Mouse (Mus musculus) forebrain, embryonic 11.5 days (tissue): ENCODE results near the gene Olfr221. TPM values are rescaled to one million over a fixed set of nuclear protein-coding genes. Genes with fewer than 3 reads are reported as not detected.

Source experiments
- ATAC-seq: fragments of 200-750 bp; cut with Nextera tagmentation; replicated peaks from 2 replicates; pipeline ENCODE4 v1.8.0; 2017; ENCODE audit warnings: moderate TSS enrichment; ENCODE audit not compliant: low FRiP score
- DNase-seq: peaks from one replicate; pipeline ENCODE4 v3.0.0-alpha.2; 2017; ENCODE audit warnings: low spot score
- H3K27ac ChIP-seq: fragments of 300-500 bp; sonication (generic); 2 replicates; pipeline ENCODE4 v1.5.1; 2014; ENCODE audit warnings: low read depth, low read length
- H3K27me3 ChIP-seq: fragments of 300-500 bp; sonication (generic); 2 replicates; pipeline ENCODE4 v1.6.1; 2014; ENCODE audit warnings: mild to moderate bottlenecking, low read length, mixed read lengths; ENCODE audit not compliant: control insufficient read depth, insufficient read depth
- H3K36me3 ChIP-seq: fragments of 300-500 bp; sonication (generic); 2 replicates; pipeline ENCODE4 v1.6.1; 2014; ENCODE audit warnings: mild to moderate bottlenecking, low read length, moderate library complexity, mixed read lengths; ENCODE audit not compliant: control insufficient read depth, insufficient read depth
- H3K4me1 ChIP-seq: fragments of 300-500 bp; sonication (generic); replicated peaks from 2 replicates; pipeline ENCODE4 v1.6.1; 2014; ENCODE audit warnings: low read length, mixed read lengths; ENCODE audit not compliant: control insufficient read depth, insufficient read depth
- H3K4me2 ChIP-seq: fragments of 300-500 bp; sonication (generic); 2 replicates; pipeline ENCODE4 v1.6.1; 2014; ENCODE audit warnings: low read depth, mild to moderate bottlenecking, low read length, moderate library complexity, mixed read lengths; ENCODE audit not compliant: severe bottlenecking
- H3K4me3 ChIP-seq: fragments of 300-500 bp; sonication (generic); 2 replicates; pipeline ENCODE4 v1.5.1; 2014; ENCODE audit warnings: low read depth, low read length
- H3K9ac ChIP-seq: fragments of 300-500 bp; sonication (generic); 2 replicates; pipeline ENCODE4 v1.6.1; 2014; ENCODE audit warnings: low read length
- H3K9me3 ChIP-seq: fragments of 300-500 bp; sonication (generic); 2 replicates; pipeline ENCODE4 v1.6.1; 2016; ENCODE audit warnings: low read length, mixed read lengths; ENCODE audit not compliant: control insufficient read depth
- WGBS: fragments of 180-500 bp; shearing (Covaris S2); extraction: QIAGEN DNeasy Blood & Tissue Kit; methylation state at CpG from one replicate; pipeline ENCODE4 v1.1.7; 2014; 5-methylcytosine and 5-hydroxymethylcytosine counted together
- polyA plus RNA-seq: library from polyadenylated mRNA; unstranded; fragments of >200 nt; fragmentation: Nextera tagmentation; extraction: Ambion mirVana; gene quantifications from 2 replicates; pipeline ENCODE4 v1.2.1, GENCODE M21; 2014

Olfr221 gene
- polyA plus RNA-seq, 1 experiment from 2014 or later = not detected

- Histone ChIP-seq H3K9ac (peak overlapping the region; percentile 14; the same call in 1 of the 2 replicates), H3K4me3 (no peak overlapping the region), H3K27ac (no peak overlapping the region), H3K4me2 (no peak overlapping the region), H3K4me1 (peaks cover 40% of the 10 kb centered on the region), H3K9me3 (no peaks in the 10 kb centered on the region), H3K36me3 (no peaks in the 10 kb centered on the region), H3K27me3 (no peaks in the 10 kb centered on the region)
- DNase-seq = no peak
- ATAC-seq = no peak
- 76% methylated on average over 13 of the region's 13 CpGs for WGBS
Measured at GRCm38 (mm10) chr14:52016625-52017405, 25.4 kb downstream of the Olfr221 start.

GRCm38 (mm10) chr14:52015445-52016100 is 26.7 kb downstream of the Olfr221 start, which contains the start of gene Tmem253:
TSS of gene Tmem253 (plus strand) at chr14:52015658.
- ATAC-seq (no peak), DNase-seq (no peak)
- Histone ChIP-seq H3K4me1 (peaks cover 42% of the 10 kb centered on the region), H3K36me3 (no peaks in the 10 kb centered on the region), H3K4me2 (peak within 1 kb of the TSS; percentile 76), H3K9me3 (no peaks in the 10 kb centered on the region), H3K9ac (peak within 1 kb of the TSS; percentile 96), H3K27me3 (no peaks in the 10 kb centered on the region), H3K4me3 (peak within 1 kb of the TSS; percentile 82), H3K27ac (peak within 1 kb of the TSS; percentile 100)
- 50% methylated on average over 6 of the region's 6 CpGs for WGBS

DNA sequence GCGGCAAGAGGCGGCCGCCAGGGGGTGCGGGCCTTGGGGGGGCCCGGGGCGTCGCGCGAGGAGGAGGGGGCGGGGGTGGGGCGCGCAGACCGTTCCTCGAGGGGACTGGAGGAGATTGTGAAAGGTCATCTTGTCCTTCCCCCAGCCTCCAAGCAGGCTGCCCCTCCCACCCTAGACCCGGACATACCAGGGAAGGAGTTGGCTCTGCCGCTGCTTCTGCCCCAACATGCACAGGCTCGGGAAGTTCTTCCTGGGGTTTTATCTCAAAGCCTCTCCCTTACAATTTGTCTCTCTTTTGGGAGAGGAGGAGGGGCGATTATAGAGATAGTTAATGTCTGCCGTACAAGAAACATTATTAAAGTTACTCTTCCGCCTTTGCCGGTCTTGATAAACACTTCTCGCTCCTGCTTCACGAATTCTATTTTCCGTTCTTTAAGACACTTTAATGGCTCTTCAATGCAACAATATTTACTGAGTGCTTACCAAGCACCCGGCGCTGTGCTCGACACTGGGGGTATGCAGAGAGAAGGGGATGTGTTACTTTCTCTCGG is 27.4 kb downstream of the Olfr221 start:
- peak overlapping the region; percentile 100 for H3K27ac ChIP-seq
- no peaks in the 10 kb centered on the region for H3K36me3 ChIP-seq
- H3K4me2 ChIP-seq = peak overlapping the region; percentile 76
- H3K9ac ChIP-seq = peak overlapping the region; percentile 96
- under 1% methylated on average over 22 of the region's 28 CpGs for WGBS
- no peaks in the 10 kb centered on the region for H3K27me3 ChIP-seq
- no peaks in the 10 kb centered on the region for H3K9me3 ChIP-seq
- H3K4me3 ChIP-seq = peak overlapping the region; percentile 82
- DNase-seq (no peak), ATAC-seq (peak; percentile 24; the same call in 1 of the 2 replicates)
- peaks cover 44% of the 10 kb centered on the region for H3K4me1 ChIP-seq

GRCm38 (mm10) chr14:52014271-52014760 is 27.9 kb downstream of the Olfr221 start:
- peaks cover 49% of the 10 kb centered on the region for H3K4me1 ChIP-seq
- H3K9me3 ChIP-seq = no peaks in the 10 kb centered on the region
- peak overlapping the region; percentile 100 for H3K27ac ChIP-seq
- no peaks in the 10 kb centered on the region for H3K36me3 ChIP-seq
- peak; percentile 89 for DNase-seq
- peak overlapping the region; percentile 82 for H3K4me3 ChIP-seq
- peak overlapping the region; percentile 76 for H3K4me2 ChIP-seq
- H3K27me3 ChIP-seq = no peaks in the 10 kb centered on the region
- peak overlapping the region; percentile 96 for H3K9ac ChIP-seq
- 2% methylated on average over 16 of the region's 80 CpGs for WGBS
- ATAC-seq = peak; percentile 5; the same call in 1 of the 2 replicates

DNA sequence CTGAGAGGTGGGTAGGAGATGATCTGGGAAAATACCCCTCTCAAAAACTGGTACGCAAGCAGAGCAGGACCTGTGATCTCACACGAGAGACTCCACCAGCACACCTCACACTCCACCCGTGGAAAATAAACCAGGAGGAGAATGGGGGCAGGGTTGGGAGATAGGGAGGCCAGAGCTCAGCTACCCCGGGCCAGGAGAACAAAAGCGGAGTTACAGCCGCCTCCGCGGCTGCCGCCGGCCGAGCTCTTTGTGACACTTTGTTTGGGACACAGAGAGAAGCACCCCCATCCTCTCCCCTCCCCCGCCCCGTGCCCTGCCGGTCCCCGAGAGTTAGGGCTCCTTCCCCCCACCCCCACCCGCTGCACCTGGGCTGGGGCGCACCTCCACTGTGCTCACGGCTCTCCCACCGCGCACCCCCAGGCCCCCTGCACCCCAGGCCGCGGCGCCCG is 28.5 kb downstream of the Olfr221 start:
- WGBS = 2% methylated on average over 24 of the region's 24 CpGs
- ATAC-seq = peak; percentile 12
- peak overlapping the region; percentile 82 for H3K4me3 ChIP-seq
- H3K36me3 ChIP-seq = no peaks in the 10 kb centered on the region
- H3K9me3 ChIP-seq = no peaks in the 10 kb centered on the region
- H3K4me2 ChIP-seq = peak overlapping the region; percentile 76
- no peaks in the 10 kb centered on the region for H3K27me3 ChIP-seq
- peak overlapping the region; percentile 100 for H3K27ac ChIP-seq
- H3K4me1 ChIP-seq = peaks cover 49% of the 10 kb centered on the region
- peak; percentile 85 for DNase-seq
- peak overlapping the region; percentile 96 for H3K9ac ChIP-seq

- ATAC-seq = no peak
- peak overlapping the region; percentile 96 for H3K9ac ChIP-seq
- H3K4me3 ChIP-seq = peak overlapping the region; percentile 82
- peak overlapping the region; percentile 100 for H3K27ac ChIP-seq
- DNase-seq = no peak
- peak overlapping the region; percentile 76 for H3K4me2 ChIP-seq
- H3K27me3 ChIP-seq = no peaks in the 10 kb centered on the region
- H3K36me3 ChIP-seq = peaks cover 5% of the 10 kb centered on the region
- H3K9me3 ChIP-seq = no peaks in the 10 kb centered on the region
- WGBS = 11% methylated on average over 8 of the region's 8 CpGs
- peaks cover 49% of the 10 kb centered on the region for H3K4me1 ChIP-seq
Measured at GRCm38 (mm10) chr14:52013021-52013610, 29.1 kb downstream of the Olfr221 start.

- WGBS = 47% methylated on average over 5 of the region's 5 CpGs
- DNase-seq = no peak
Measured at GRCm38 (mm10) chr14:52012553-52012952, 29.7 kb downstream of the Olfr221 start.

GRCm38 (mm10) chr14:52012085-52012484 is 30.2 kb downstream of the Olfr221 start:
- WGBS = 76% methylated on average over 4 of the region's 4 CpGs
- DNase-seq (no peak), ATAC-seq (no peak)
- H3K4me1 ChIP-seq = peaks cover 52% of the 10 kb centered on the region
- H3K27ac ChIP-seq = peak overlapping the region; percentile 100
- H3K4me2 ChIP-seq = peak overlapping the region; percentile 76
- H3K9ac ChIP-seq = peak overlapping the region; percentile 96
- peaks cover 6% of the 10 kb centered on the region for H3K36me3 ChIP-seq
- peak overlapping the region; percentile 82; the same call in 1 of the 2 replicates for H3K4me3 ChIP-seq
- H3K9me3 ChIP-seq = no peaks in the 10 kb centered on the region
- no peaks in the 10 kb centered on the region for H3K27me3 ChIP-seq

More at GRCm38 (mm10) chr14:52012553-52012952, 29.7 kb downstream of the Olfr221 start:
- Histone ChIP-seq H3K4me2 (peak overlapping the region; percentile 76), H3K36me3 (peaks cover 5% of the 10 kb centered on the region), H3K4me3 (peak overlapping the region; percentile 82), H3K4me1 (peaks cover 51% of the 10 kb centered on the region), H3K27me3 (no peaks in the 10 kb centered on the region), H3K27ac (peak overlapping the region; percentile 100), H3K9ac (peak overlapping the region; percentile 96), H3K9me3 (no peaks in the 10 kb centered on the region)
- ATAC-seq = no peak
